Mouse (Mus musculus) 3134 (cell line): Measurements from ENCODE around the gene Sympk.

Source experiments
- DNase-seq: peaks from one replicate; pipeline ENCODE4 v3.0.0-alpha.2; 2011; ENCODE audit warnings: low spot score; ENCODE audit not compliant: insufficient read length; ENCODE audit errors: extremely low read depth

The Sympk gene

DNA sequence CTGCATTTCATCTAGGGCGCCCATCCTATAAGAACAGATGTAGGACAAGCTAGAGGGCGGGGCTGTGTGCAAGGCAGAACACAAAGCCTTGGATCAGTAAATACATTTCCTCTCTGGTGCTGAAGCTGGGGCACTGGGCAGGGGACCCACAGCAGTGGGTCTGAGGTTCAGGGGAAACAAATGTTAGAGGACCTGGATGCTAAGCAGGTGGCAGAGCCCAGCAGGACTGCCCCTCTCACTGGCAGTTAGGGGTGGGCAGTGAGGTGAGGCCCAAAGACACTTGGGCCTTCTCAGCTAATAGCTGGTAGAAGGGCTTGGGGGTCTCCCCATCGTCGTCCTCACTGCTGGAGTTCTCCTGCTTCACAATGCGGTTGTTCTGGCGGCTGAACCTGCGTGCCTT is 74.6 kb downstream of the Sympk start:
- no peak for DNase-seq

- DNase-seq: no peak
Measured at GRCm38 (mm10) chr7:19100290-19100689, 76.1 kb downstream of the Sympk start.

GRCm38 (mm10) chr7:19103741-19104140 is 79.6 kb downstream of the Sympk start:
- DNase-seq: no peak
